ENCODE assay signal across 10 mouse cellular contexts in the genomic region with DNA sequence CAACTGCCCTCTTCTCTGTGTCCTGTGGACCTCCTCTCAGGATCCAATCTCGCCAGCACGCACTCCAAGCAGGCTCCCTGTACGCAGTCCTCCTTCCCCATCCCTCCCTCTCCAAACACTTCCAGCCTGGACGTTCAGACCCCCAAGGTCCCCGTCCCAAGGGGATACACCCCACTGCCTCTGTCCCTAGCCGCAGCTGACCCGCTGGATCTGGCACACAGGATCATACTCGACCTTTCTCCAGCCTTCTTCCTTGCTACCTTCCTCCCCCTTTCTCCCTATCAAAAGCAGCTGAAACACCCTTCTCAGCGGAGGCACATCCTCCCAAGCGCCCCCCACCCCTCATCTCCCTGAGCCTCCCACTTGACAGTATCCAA. TPM values are rescaled to one million over a fixed set of nuclear protein-coding genes. Genes with fewer than 3 reads are reported as not detected.
DNase-seq lines count a peak whose midpoint lies in the region; ATAC-seq lines count a peak whose summit lies in the region.
"Had no signal": no experiment of that assay in that cellular context is flagged by ENCODE, and none has a peak within 500 bp of the region (broad histone marks: within the 10 kb centered on the region; RNA-seq: fewer than 3 reads in every experiment).

No protein-coding gene starts in this region.

- intact Hi-C loops in heart, postnatal 14 days (cut with DNase I), result no loop called here

- H3K9me3 ChIP-seq in heart, embryonic 12.5 days (replicated peaks), result no peaks in the 10 kb centered on the region
- no peaks in the 10 kb centered on the region for H3K9me3 ChIP-seq in embryonic facial prominence, embryonic 10.5 days
- no peaks in the 10 kb centered on the region for H3K9me3 ChIP-seq in hindbrain, embryonic 11.5 days (ENCODE audit: control insufficient read depth, low read length)
- H3K9me3 ChIP-seq in midbrain, embryonic 12.5 days, result no peaks in the 10 kb centered on the region

- peak overlapping the region; percentile 47 for H3K4me3 ChIP-seq in heart, embryonic 12.5 days
- peak overlapping the region; percentile 64 for H3K4me3 ChIP-seq in embryonic facial prominence, embryonic 10.5 days
- H3K4me3 ChIP-seq in hindbrain, embryonic 11.5 days (ENCODE audit: low read depth, low read length), result peak overlapping the region; percentile 44
- peak overlapping the region; percentile 60 for H3K4me3 ChIP-seq in midbrain, embryonic 12.5 days

- H3K36me3 ChIP-seq in heart, embryonic 12.5 days, result no peaks in the 10 kb centered on the region
- H3K36me3 ChIP-seq in embryonic facial prominence, embryonic 10.5 days (replicated peaks), result no peaks in the 10 kb centered on the region
- no peaks in the 10 kb centered on the region for H3K36me3 ChIP-seq in hindbrain, embryonic 11.5 days (ENCODE audit: control insufficient read depth, insufficient read depth, low read length)
- H3K36me3 ChIP-seq in midbrain, embryonic 12.5 days, result no peaks in the 10 kb centered on the region

- no peak overlapping the region for H3K9ac ChIP-seq in heart, embryonic 12.5 days
- peak overlapping the region; percentile 35; the same call in 1 of the 2 replicates for H3K9ac ChIP-seq in hindbrain, embryonic 11.5 days (ENCODE audit: low read depth, low read length)
- peak overlapping the region; percentile 59 for H3K9ac ChIP-seq in midbrain, embryonic 12.5 days (replicated peaks)

- 1% methylated on average over 10 of the region's 10 CpGs for WGBS in heart, embryonic 12.5 days
- WGBS in embryonic facial prominence, embryonic 10.5 days, result 2% methylated on average over 10 of the region's 10 CpGs
- 4% methylated on average over 8 of the region's 10 CpGs for WGBS in hindbrain, embryonic 11.5 days
- under 1% methylated on average over 10 of the region's 10 CpGs for WGBS in midbrain, embryonic 12.5 days

- peaks cover 19% of the 10 kb centered on the region for H3K4me1 ChIP-seq in heart, embryonic 12.5 days (replicated peaks)
- H3K4me1 ChIP-seq in embryonic facial prominence, embryonic 10.5 days, result peaks cover 24% of the 10 kb centered on the region
- H3K4me1 ChIP-seq in hindbrain, embryonic 11.5 days (replicated peaks; ENCODE audit: control insufficient read depth, insufficient read depth, low read length), result peaks cover 9% of the 10 kb centered on the region
- H3K4me1 ChIP-seq in midbrain, embryonic 12.5 days, result peaks cover 20% of the 10 kb centered on the region

- ATAC-seq in heart, embryonic 12.5 days (ENCODE audit: insufficient number of reproducible peaks, low FRiP score), result no peak
- peak; percentile 39; the same call in 1 of the 2 replicates for ATAC-seq in hindbrain, embryonic 11.5 days (ENCODE audit: low FRiP score)
- ATAC-seq in midbrain, embryonic 12.5 days (ENCODE audit: low FRiP score, low read depth), result peak; percentile 24

- H3K27me3 ChIP-seq in heart, embryonic 12.5 days (replicated peaks), result peaks cover 56% of the 10 kb centered on the region
- peaks cover 60% of the 10 kb centered on the region for H3K27me3 ChIP-seq in embryonic facial prominence, embryonic 10.5 days (replicated peaks; ENCODE audit: low read depth, poor library complexity, severe bottlenecking)
- peaks cover 28% of the 10 kb centered on the region for H3K27me3 ChIP-seq in hindbrain, embryonic 11.5 days (ENCODE audit: control insufficient read depth, insufficient read depth, low read length)
- H3K27me3 ChIP-seq in midbrain, embryonic 12.5 days, result peaks cover 46% of the 10 kb centered on the region

- peak overlapping the region; percentile 80 for H3K4me2 ChIP-seq in heart, embryonic 12.5 days
- peak overlapping the region; percentile 90 for H3K4me2 ChIP-seq in hindbrain, embryonic 11.5 days (replicated peaks; ENCODE audit: low read depth, low read length)
- peak overlapping the region; percentile 95 for H3K4me2 ChIP-seq in midbrain, embryonic 12.5 days (replicated peaks)

- no peak overlapping the region for H3K27ac ChIP-seq in heart, embryonic 12.5 days (ENCODE audit: poor library complexity, severe bottlenecking)
- H3K27ac ChIP-seq in embryonic facial prominence, embryonic 10.5 days (replicated peaks), result no peak overlapping the region
- H3K27ac ChIP-seq in hindbrain, embryonic 11.5 days (ENCODE audit: low read depth, low read length), result no peak overlapping the region
- peak overlapping the region; percentile 32; the same call in 1 of the 2 replicates for H3K27ac ChIP-seq in midbrain, embryonic 12.5 days (replicated peaks)

- no peak for DNase-seq in heart, postnatal 14 days
- no peak for DNase-seq in embryonic facial prominence, embryonic 10.5 days (ENCODE audit: low spot score)
- DNase-seq in hindbrain, embryonic 11.5 days (ENCODE audit: low spot score), result peak; percentile 48
- no peak for DNase-seq in cerebellum, adult 9-11 months
- no peak for DNase-seq in adrenal gland, postnatal 14 days
- no peak for DNase-seq in adrenal gland, adult 18-20 months (ENCODE audit: low spot score in 2 of 2)
- DNase-seq: thymus, postnatal 4 days had no signal

RNA-seq across cellular contexts. Expression of gene AI593442, which starts 0.8 kb away (rescaled TPM):
- 0.10 and 0.18 TPM in 2 replicates for polyA plus RNA-seq in heart, embryonic 12.5 days (2016; fragmentation: Nextera tagmentation; extraction: Ambion mirVana)
- total RNA-seq in heart, postnatal 14 days (2021), result 1 to 10 TPM in 1 of 2 experiments, under 1 TPM in 1; 0.63 to 2.1 TPM
- 0.24 and 0.25 TPM in 2 replicates for polyA plus RNA-seq in embryonic facial prominence, embryonic 10.5 days (2016; fragmentation: Nextera tagmentation; extraction: Ambion mirVana)
- polyA plus RNA-seq in hindbrain, embryonic 11.5 days (2014; fragmentation: Nextera tagmentation; extraction: Ambion mirVana), result 3.6 and 3.7 TPM in 2 replicates
- polyA plus RNA-seq in midbrain, embryonic 12.5 days (2016; fragmentation: Nextera tagmentation; extraction: Ambion mirVana), result 6.4 and 6.7 TPM in 2 replicates
- total RNA-seq in adrenal gland, postnatal 14 days (2021), result 0.08 and 0.11 TPM in 2 replicates
- total RNA-seq in adrenal gland, adult 18-20 months (2021), result not detected
- total RNA-seq: monocyte, adult 5-6 weeks had no signal
